Mouse (Mus musculus): ENCODE measurements around the gene Dnajc14.

DNA sequence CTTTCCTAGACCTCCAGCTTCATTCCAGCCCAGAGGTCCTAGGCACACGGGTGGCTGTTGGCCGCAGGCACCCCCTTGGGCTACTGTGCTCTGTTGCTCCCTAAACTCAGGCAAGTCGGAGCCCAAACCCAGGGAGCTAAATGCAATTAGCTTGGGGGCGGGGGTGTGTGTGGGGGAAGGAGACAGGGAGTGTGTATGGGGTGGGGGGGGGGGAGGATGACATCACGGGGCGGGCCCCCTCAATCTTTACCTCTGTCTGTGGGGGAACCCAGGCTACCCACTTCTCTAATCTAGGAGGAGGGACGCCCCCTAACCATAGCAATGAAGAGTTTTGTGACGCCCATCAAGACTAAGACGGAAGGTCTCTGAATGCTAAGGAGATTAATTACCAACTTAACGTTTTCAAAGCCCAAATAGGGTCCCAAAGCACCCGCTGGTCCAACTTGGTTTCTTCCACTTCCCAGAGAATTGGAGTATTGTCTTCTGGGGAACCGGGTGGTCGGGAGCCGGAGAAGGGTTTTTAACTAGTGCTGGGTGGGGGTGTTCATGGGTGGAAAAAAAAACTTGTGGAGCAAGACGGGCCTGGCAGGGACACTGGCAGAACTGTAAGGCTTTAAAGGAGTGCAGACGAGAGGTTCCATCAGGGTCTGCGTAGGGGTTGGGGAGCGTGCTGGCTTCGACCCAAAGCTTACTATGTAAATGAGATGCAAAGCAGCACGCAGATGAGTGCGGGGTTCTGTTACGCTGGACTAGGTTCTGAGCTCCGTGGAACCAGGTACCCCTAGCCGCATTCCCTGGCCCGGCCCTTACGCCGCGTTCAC is 619 bp downstream of the Dnajc14 start, which contains the start of gene Tmem198b:
- TF ChIP-seq CHD2 (IDR thresholded peaks at IDR 0.05; ENCODE audit: low read length) (no peak), POLR2AphosphoS5 (IDR thresholded peaks at IDR 0.05; ENCODE audit: borderline replicate concordance, low read depth, low read length) (no peak), CHD1 (IDR thresholded peaks at IDR 0.05; ENCODE audit: low read depth, low read length) (peak; percentile 99), POLR2A (IDR thresholded peaks at IDR 0.05; ENCODE audit: control insufficient read depth in 1 of 2, insufficient read depth in 1 of 2, low read depth in 1 of 2, low read length in 2 of 2, poor library complexity in 1 of 2) (peak in 1 of 2 experiments; percentile 42; a peak in 1 of 4 replicates)
